Mouse (Mus musculus): ENCODE measurements at regions not wholly inside any gene's neighbourhood (a gene's known extent, or its start where the extent isn't known, plus 50 kb on each side); places are given as distances from the start of the nearest gene placed in this dataset.

GRCm38 (mm10) chr4:125928196-125928595 is 96.2 kb upstream of the Csf3r start:
- Histone ChIP-seq H3K36me3 (replicated peaks; ENCODE audit: low read length) (no peaks in the 10 kb centered on the region), H3K4me3 (replicated peaks) (no peak overlapping the region), H3K4me1 (no peaks in the 10 kb centered on the region), H3K27me3 (replicated peaks) (peaks cover 50% of the 10 kb centered on the region), H3K9me3 (no peaks in the 10 kb centered on the region)
- TF ChIP-seq GATA1 (IDR thresholded peaks at IDR 0.05; ENCODE audit: borderline replicate concordance, low read length), result no peak

GRCm38 (mm10) chr4:125929122-125929772 is 95.1 kb upstream of the Csf3r start:
- no peaks in the 10 kb centered on the region for H3K9me3 ChIP-seq
- no peaks in the 10 kb centered on the region for H3K36me3 ChIP-seq (replicated peaks; ENCODE audit: low read length)
- no peak for TF ChIP-seq GATA1 (IDR thresholded peaks at IDR 0.05; ENCODE audit: borderline replicate concordance, low read length)
- H3K4me3 ChIP-seq (replicated peaks), result no peak overlapping the region
- H3K4me1 ChIP-seq, result no peaks in the 10 kb centered on the region
- H3K27me3 ChIP-seq (replicated peaks), result peaks cover 48% of the 10 kb centered on the region

GRCm38 (mm10) chr4:125930764-125931163 is 93.6 kb upstream of the Csf3r start:
- peaks cover 7% of the 10 kb centered on the region for H3K9me3 ChIP-seq
- H3K27me3 ChIP-seq (replicated peaks), result peaks cover 44% of the 10 kb centered on the region
- H3K4me3 ChIP-seq (replicated peaks), result no peak overlapping the region
- TF ChIP-seq FLI1 (IDR thresholded peaks at IDR 0.05; ENCODE audit: low read length) (no peak), GATA1 (IDR thresholded peaks at IDR 0.05; ENCODE audit: borderline replicate concordance, low read length) (no peak)
- no peaks in the 10 kb centered on the region for H3K36me3 ChIP-seq (replicated peaks; ENCODE audit: low read length)
- no peaks in the 10 kb centered on the region for H3K4me1 ChIP-seq

- Histone ChIP-seq H3K9me3 (peaks cover 7% of the 10 kb centered on the region), H3K4me1 (no peaks in the 10 kb centered on the region), H3K4me3 (replicated peaks) (no peak overlapping the region), H3K27me3 (replicated peaks) (peaks cover 42% of the 10 kb centered on the region), H3K36me3 (replicated peaks; ENCODE audit: low read length) (no peaks in the 10 kb centered on the region)
- TF ChIP-seq GATA1 (IDR thresholded peaks at IDR 0.05; ENCODE audit: borderline replicate concordance, low read length) (no peak), FLI1 (IDR thresholded peaks at IDR 0.05; ENCODE audit: low read length) (no peak)
These were observed 93.0 kb upstream of the Csf3r start for GRCm38 (mm10) chr4:125931321-125931720.

- no peaks in the 10 kb centered on the region for H3K36me3 ChIP-seq (replicated peaks; ENCODE audit: low read length)
- peaks cover 7% of the 10 kb centered on the region for H3K9me3 ChIP-seq
- peaks cover 40% of the 10 kb centered on the region for H3K27me3 ChIP-seq (replicated peaks)
- H3K4me3 ChIP-seq (replicated peaks), result no peak overlapping the region
- TF ChIP-seq FLI1 (IDR thresholded peaks at IDR 0.05; ENCODE audit: low read length) (no peak), GATA1 (IDR thresholded peaks at IDR 0.05; ENCODE audit: borderline replicate concordance, low read length) (no peak)
- H3K4me1 ChIP-seq, result no peaks in the 10 kb centered on the region
These were observed 92.2 kb upstream of the Csf3r start for GRCm38 (mm10) chr4:125932036-125932756.

GRCm38 (mm10) chr4:125936357-125936756 is 88.0 kb upstream of the Csf3r start:
- Histone ChIP-seq H3K4me1 (no peaks in the 10 kb centered on the region), H3K27me3 (replicated peaks) (peaks cover 36% of the 10 kb centered on the region), H3K9me3 (peaks cover 7% of the 10 kb centered on the region), H3K4me3 (replicated peaks) (no peak overlapping the region), H3K36me3 (replicated peaks; ENCODE audit: low read length) (no peaks in the 10 kb centered on the region)
- TF ChIP-seq GATA1 (IDR thresholded peaks at IDR 0.05; ENCODE audit: borderline replicate concordance, low read length) (no peak), FLI1 (IDR thresholded peaks at IDR 0.05; ENCODE audit: low read length) (no peak)

GRCm38 (mm10) chr4:125938186-125938585 is 86.2 kb upstream of the Csf3r start:
- Histone ChIP-seq H3K9me3 (peaks cover 7% of the 10 kb centered on the region), H3K27me3 (replicated peaks) (peaks cover 38% of the 10 kb centered on the region)

GRCm38 (mm10) chr4:125941266-125941665 is 83.1 kb upstream of the Csf3r start:
- Histone ChIP-seq H3K4me3 (replicated peaks) (no peak overlapping the region), H3K9me3 (no peaks in the 10 kb centered on the region), H3K36me3 (replicated peaks; ENCODE audit: low read length) (no peaks in the 10 kb centered on the region), H3K4me1 (no peaks in the 10 kb centered on the region), H3K27me3 (replicated peaks) (peaks cover 35% of the 10 kb centered on the region)
- TF ChIP-seq GATA1 (IDR thresholded peaks at IDR 0.05; ENCODE audit: borderline replicate concordance, low read length), result no peak
- no peak for TF ChIP-seq FLI1 (IDR thresholded peaks at IDR 0.05; ENCODE audit: low read length)

More at GRCm38 (mm10) chr4:125938186-125938585, 86.2 kb upstream of the Csf3r start:
- H3K4me1 ChIP-seq, result no peaks in the 10 kb centered on the region
- H3K36me3 ChIP-seq (replicated peaks; ENCODE audit: low read length), result no peaks in the 10 kb centered on the region
- TF ChIP-seq FLI1 (IDR thresholded peaks at IDR 0.05; ENCODE audit: low read length) (no peak), GATA1 (IDR thresholded peaks at IDR 0.05; ENCODE audit: borderline replicate concordance, low read length) (no peak)
- no peak overlapping the region for H3K4me3 ChIP-seq (replicated peaks)

- Histone ChIP-seq H3K27me3 (replicated peaks) (peaks cover 33% of the 10 kb centered on the region), H3K36me3 (replicated peaks; ENCODE audit: low read length) (no peaks in the 10 kb centered on the region), H3K9me3 (no peaks in the 10 kb centered on the region), H3K4me1 (no peaks in the 10 kb centered on the region), H3K4me3 (replicated peaks) (no peak overlapping the region)
- TF ChIP-seq FLI1 (IDR thresholded peaks at IDR 0.05; ENCODE audit: low read length), result no peak
These were observed 82.4 kb upstream of the Csf3r start for GRCm38 (mm10) chr4:125941916-125942315.

- Histone ChIP-seq H3K27me3 (replicated peaks) (peaks cover 20% of the 10 kb centered on the region), H3K4me1 (no peaks in the 10 kb centered on the region), H3K4me3 (replicated peaks) (no peak overlapping the region), H3K9me3 (peaks cover 11% of the 10 kb centered on the region), H3K36me3 (replicated peaks; ENCODE audit: low read length) (no peaks in the 10 kb centered on the region)
- TF ChIP-seq FLI1 (IDR thresholded peaks at IDR 0.05; ENCODE audit: low read length), result no peak
- no peak for TF ChIP-seq GATA1 (IDR thresholded peaks at IDR 0.05; ENCODE audit: borderline replicate concordance, low read length)
These were observed 79.3 kb upstream of the Csf3r start for GRCm38 (mm10) chr4:125945062-125945461.

Data from megakaryocyte, embryonic 14.5 days (primary cell).